Mouse (Mus musculus) limb, embryonic 14.5 days (tissue): ENCODE results near the gene Nme7. TPM values are rescaled to one million over a fixed set of nuclear protein-coding genes. Genes with fewer than 3 reads are reported as not detected.

Experiments
- ATAC-seq: fragments of 200-750 bp; cut with Nextera tagmentation; 2 replicates; pipeline ENCODE4 v1.8.0; 2017; ENCODE audit warnings: low read depth, moderate number of reproducible peaks, moderate TSS enrichment; ENCODE audit not compliant: low FRiP score
- DNase-seq: peaks from one replicate; pipeline ENCODE4 v3.0.0-alpha.2; 2015; ENCODE audit warnings: low spot score
- H3K27ac ChIP-seq: fragments of 300-500 bp; sonication (generic); replicated peaks from 2 replicates; pipeline ENCODE4 v1.5.1; 2014; ENCODE audit warnings: low read depth, mild to moderate bottlenecking, low read length, moderate library complexity, mixed read lengths
- H3K27me3 ChIP-seq: fragments of 300-500 bp; sonication (generic); 2 replicates; pipeline ENCODE4 v1.6.1; 2014; ENCODE audit warnings: low read length, mixed read lengths; ENCODE audit not compliant: control insufficient read depth, insufficient read depth
- H3K36me3 ChIP-seq: fragments of 300-500 bp; sonication (generic); 2 replicates; pipeline ENCODE4 v1.6.1; 2014; ENCODE audit warnings: mild to moderate bottlenecking, low read length, moderate library complexity, mixed read lengths; ENCODE audit not compliant: control insufficient read depth, insufficient read depth
- H3K4me1 ChIP-seq: fragments of 300-500 bp; sonication (generic); 2 replicates; pipeline ENCODE4 v1.6.1; 2014; ENCODE audit warnings: antibody characterized with exemption, low read length, mixed read lengths; ENCODE audit not compliant: control insufficient read depth, insufficient read depth
- H3K4me2 ChIP-seq: fragments of 300-500 bp; sonication (generic); replicated peaks from 2 replicates; pipeline ENCODE4 v1.6.1; 2014; ENCODE audit warnings: low read depth, mild to moderate bottlenecking, low read length, moderate library complexity; ENCODE audit not compliant: severe bottlenecking
- H3K4me3 ChIP-seq: fragments of 300-500 bp; sonication (generic); replicated peaks from 2 replicates; pipeline ENCODE4 v1.5.1; 2014; ENCODE audit warnings: low read length
- H3K9ac ChIP-seq: fragments of 300-500 bp; sonication (generic); 2 replicates; pipeline ENCODE4 v1.6.1; 2014; ENCODE audit warnings: mild to moderate bottlenecking, low read depth, low read length, moderate library complexity; ENCODE audit not compliant: severe bottlenecking
- H3K9me3 ChIP-seq: fragments of 300-500 bp; sonication (generic); 2 replicates; pipeline ENCODE4 v1.6.1; 2016; ENCODE audit warnings: low read length; ENCODE audit not compliant: control insufficient read depth
- POLR2A ChIP-seq: fragments of 200-500 bp; IDR thresholded peaks from 2 replicates; pipeline ENCODE4 v1.8.0; 2012; ENCODE audit warnings: inconsistent platforms, mild to moderate bottlenecking, moderate library complexity, borderline replicate concordance; ENCODE audit not compliant: insufficient read depth, insufficient read length; ENCODE audit errors: extremely low read depth
- WGBS: fragments of 180-500 bp; shearing (Covaris S2); extraction: QIAGEN DNeasy Blood & Tissue Kit; methylation state at CpG from one replicate; pipeline ENCODE4 v1.1.7; 2014; 5-methylcytosine and 5-hydroxymethylcytosine counted together
- polyA plus RNA-seq, 2 experiments: library from polyadenylated mRNA; depleted of rRNA in 1 of 2; stranded (reverse) in 1 of 2; unstranded in 1 of 2; fragments of >200 nt; fragmentation: Nextera tagmentation in 1 of 2; extraction: Ambion mirVana in 1 of 2; gene quantifications; 2 replicates each; pipeline versions ENCODE4 v1.2.1 to v1.2.3; 2012 to 2014

Gene Nme7
- polyA plus RNA-seq, 2 experiments, result 22.1 to 31.2 TPM

- no peak overlapping the region for H3K27ac ChIP-seq
- WGBS, result 76% methylated on average over 5 of the region's 5 CpGs
Measured at GRCm38 (mm10) chr1:164406506-164406905, 102.6 kb downstream of the Nme7 start.

GRCm38 (mm10) chr1:164408655-164409054, 104.7 kb downstream of the Nme7 start:
- Histone ChIP-seq H3K9me3 (no peaks in the 10 kb centered on the region), H3K27ac (no peak overlapping the region), H3K4me3 (no peak overlapping the region), H3K4me1 (no peaks in the 10 kb centered on the region), H3K4me2 (no peak overlapping the region), H3K36me3 (no peaks in the 10 kb centered on the region), H3K27me3 (no peaks in the 10 kb centered on the region), H3K9ac (no peak overlapping the region)
- ATAC-seq (no peak), DNase-seq (no peak)
- 42% methylated on average over 2 of the region's 2 CpGs for WGBS
- TF ChIP-seq POLR2A, result no peak

More at GRCm38 (mm10) chr1:164406506-164406905, 102.6 kb downstream of the Nme7 start:
- H3K27me3 ChIP-seq, result no peaks in the 10 kb centered on the region
- no peak overlapping the region for H3K4me2 ChIP-seq
- 0 out of 2 replicates have a peak, but pooled peaks cover 3% of the 10 kb centered on the region for H3K9me3 ChIP-seq
- H3K4me1 ChIP-seq, result no peaks in the 10 kb centered on the region
- no peak for ATAC-seq
- no peak for TF ChIP-seq POLR2A
- H3K36me3 ChIP-seq, result no peaks in the 10 kb centered on the region
- H3K9ac ChIP-seq, result no peak overlapping the region
- DNase-seq, result no peak
- H3K4me3 ChIP-seq, result no peak overlapping the region

- Histone ChIP-seq H3K27me3 (no peaks in the 10 kb centered on the region), H3K4me1 (no peaks in the 10 kb centered on the region), H3K4me3 (no peak overlapping the region), H3K9me3 (no peaks in the 10 kb centered on the region), H3K27ac (no peak overlapping the region), H3K4me2 (no peak overlapping the region), H3K9ac (no peak overlapping the region), H3K36me3 (no peaks in the 10 kb centered on the region)
- no peak for TF ChIP-seq POLR2A
- DNase-seq (no peak), ATAC-seq (no peak)
- 92% methylated on average over 7 of the region's 7 CpGs for WGBS
Measured at GRCm38 (mm10) chr1:164411306-164411705, 107.4 kb downstream of the Nme7 start.

- no peak for DNase-seq
Measured at GRCm38 (mm10) chr1:164412906-164413305, 109.0 kb downstream of the Nme7 start.

GRCm38 (mm10) chr1:164413608-164414007, 109.7 kb downstream of the Nme7 start:
- 93% methylated on average over 11 of the region's 11 CpGs for WGBS
- Histone ChIP-seq H3K9me3 (no peaks in the 10 kb centered on the region), H3K4me3 (no peak overlapping the region), H3K27ac (no peak overlapping the region), H3K4me2 (no peak overlapping the region), H3K4me1 (no peaks in the 10 kb centered on the region), H3K36me3 (no peaks in the 10 kb centered on the region), H3K27me3 (no peaks in the 10 kb centered on the region), H3K9ac (no peak overlapping the region)
- no peak for DNase-seq
- TF ChIP-seq POLR2A, result no peak
- ATAC-seq, result no peak

More at GRCm38 (mm10) chr1:164412906-164413305, 109.0 kb downstream of the Nme7 start:
- Histone ChIP-seq H3K9me3 (no peaks in the 10 kb centered on the region), H3K9ac (no peak overlapping the region), H3K27ac (no peak overlapping the region), H3K4me3 (no peak overlapping the region), H3K27me3 (no peaks in the 10 kb centered on the region), H3K4me1 (no peaks in the 10 kb centered on the region), H3K36me3 (no peaks in the 10 kb centered on the region), H3K4me2 (no peak overlapping the region)
- 96% methylated on average over 9 of the region's 9 CpGs for WGBS
- no peak for TF ChIP-seq POLR2A
- no peak for ATAC-seq

- DNase-seq (no peak), ATAC-seq (no peak)
- no peak for TF ChIP-seq POLR2A
- Histone ChIP-seq H3K4me2 (no peak overlapping the region), H3K36me3 (no peaks in the 10 kb centered on the region), H3K9ac (no peak overlapping the region), H3K4me1 (no peaks in the 10 kb centered on the region), H3K9me3 (no peaks in the 10 kb centered on the region), H3K27me3 (no peaks in the 10 kb centered on the region), H3K27ac (no peak overlapping the region), H3K4me3 (no peak overlapping the region)
- 85% methylated on average over 2 of the region's 2 CpGs for WGBS
Measured at GRCm38 (mm10) chr1:164415347-164415751, 111.4 kb downstream of the Nme7 start.
